Mouse (Mus musculus): ENCODE results near the gene Tmcc1.
A peak's percentile ranks its signal among the peaks of the same experiment; 100 is the strongest.

The Tmcc1 gene

DNA sequence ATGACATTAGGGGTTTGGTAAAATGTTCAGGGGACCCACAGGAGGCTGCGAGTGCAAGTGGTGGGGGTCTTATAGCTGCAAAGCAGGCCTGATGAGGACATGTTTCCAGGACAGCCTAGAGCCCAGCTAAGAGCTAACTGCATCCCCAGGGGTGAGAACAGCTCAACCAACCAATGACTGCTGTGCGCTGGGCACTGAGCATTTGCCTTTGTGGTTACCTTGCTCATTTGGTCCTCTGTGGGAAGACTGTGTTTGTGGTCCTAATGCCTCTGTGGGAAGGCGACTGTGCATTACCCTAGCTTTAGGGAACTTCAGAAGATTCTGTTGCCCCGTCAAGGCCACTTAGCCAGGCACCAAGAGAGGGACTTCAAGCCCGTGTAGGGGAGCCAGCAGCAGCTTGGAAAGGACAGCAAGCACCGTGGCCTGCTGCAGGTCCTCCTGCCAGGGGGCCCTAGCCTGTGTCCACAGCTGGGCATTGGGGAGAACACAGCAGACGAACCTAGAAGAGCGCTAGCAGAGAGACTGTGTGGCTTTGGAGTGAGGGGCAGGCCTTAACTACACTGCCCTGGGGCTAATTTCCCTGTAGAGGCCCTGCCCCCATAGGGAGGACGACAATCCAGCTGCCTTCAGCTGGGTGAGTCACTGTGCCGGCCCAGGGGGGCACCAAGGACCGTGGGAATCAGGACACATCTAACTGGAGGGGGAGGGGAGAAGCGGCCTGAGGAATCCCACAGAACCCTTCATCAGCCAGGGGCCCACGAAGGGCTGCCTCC is 202.0 kb downstream of the Tmcc1 start:
- no peak for DNase-seq

DNA sequence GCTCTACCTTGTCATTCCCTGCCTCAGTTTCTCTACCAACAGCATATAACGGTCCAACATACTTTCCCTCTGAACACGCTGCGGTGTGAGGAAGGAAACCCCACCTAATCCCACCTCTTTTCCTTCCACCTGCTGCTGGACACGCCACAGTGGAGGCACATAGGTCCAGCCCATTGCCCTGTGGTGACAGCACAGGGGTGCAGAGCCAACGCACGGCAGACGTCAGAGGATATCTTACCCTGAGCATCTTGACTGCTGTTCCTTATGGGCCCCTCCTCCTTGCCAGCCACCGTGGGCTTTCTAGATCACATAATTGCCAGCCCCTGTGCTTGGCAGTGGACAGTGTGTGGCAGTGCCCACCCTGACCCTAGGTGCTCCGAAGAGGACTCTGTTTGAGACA is 202.8 kb downstream of the Tmcc1 start:
- no peak for DNase-seq

DNA sequence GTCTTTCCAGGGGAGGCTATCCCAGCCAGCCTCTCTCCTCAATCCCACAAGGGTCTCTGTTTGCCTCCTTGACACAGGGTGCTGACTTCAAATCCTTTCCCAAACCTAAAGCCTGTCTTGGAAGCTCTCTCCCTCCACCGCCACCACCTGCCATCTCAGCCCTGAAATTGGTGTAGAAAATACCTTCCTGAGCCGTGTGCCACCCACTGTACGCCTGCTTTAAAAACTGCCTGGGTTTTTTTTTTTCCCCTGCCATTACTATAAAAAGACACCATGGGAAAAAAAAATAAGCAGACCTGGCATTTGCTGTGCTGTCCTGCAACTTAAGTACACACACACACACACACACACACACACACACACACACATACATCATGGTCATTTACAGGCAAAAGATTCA is 203.2 kb downstream of the Tmcc1 start:
- DNase-seq: no peak

DNA sequence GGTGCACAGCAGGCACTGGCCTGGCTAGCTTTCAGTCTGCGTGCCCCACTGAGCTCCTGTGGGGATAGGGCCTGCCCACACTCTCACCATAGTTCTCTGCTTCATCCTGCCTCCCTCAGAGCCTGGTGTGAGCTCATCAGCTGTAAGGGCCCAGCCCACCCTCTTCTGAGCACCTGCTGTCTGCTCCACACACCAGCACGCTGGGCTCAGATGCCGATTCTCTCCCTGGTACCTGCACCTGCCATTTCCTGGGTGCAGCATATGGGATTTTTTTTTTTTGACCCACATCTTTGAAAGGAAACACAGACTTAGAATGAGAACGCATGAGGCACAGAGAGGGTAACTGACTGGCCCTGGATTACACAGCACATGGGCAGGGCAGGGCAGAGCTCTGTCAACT is 203.7 kb downstream of the Tmcc1 start:
- peak; percentile 39 to 47 for DNase-seq

DNA sequence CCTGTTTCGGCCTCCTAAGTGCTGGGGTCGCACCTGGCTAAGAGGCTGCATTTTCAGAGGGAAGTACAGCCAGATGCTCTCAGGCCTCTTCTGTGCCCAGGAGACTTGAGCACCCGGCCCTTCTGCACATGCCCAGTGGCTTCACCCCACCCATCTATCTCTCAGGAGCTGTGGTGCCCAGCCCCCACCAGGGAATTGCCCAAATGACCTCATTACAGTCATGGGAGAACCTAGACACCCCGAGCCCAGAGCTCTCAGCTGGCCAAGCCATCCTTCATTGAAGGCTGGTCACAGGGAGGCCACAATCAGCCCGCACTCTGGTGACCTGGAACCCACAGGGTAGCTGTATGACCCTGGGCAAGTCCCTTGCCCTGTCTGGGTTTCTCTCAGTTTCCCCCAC is 204.3 kb downstream of the Tmcc1 start:
- peak; percentile 45 to 58 for DNase-seq

DNA sequence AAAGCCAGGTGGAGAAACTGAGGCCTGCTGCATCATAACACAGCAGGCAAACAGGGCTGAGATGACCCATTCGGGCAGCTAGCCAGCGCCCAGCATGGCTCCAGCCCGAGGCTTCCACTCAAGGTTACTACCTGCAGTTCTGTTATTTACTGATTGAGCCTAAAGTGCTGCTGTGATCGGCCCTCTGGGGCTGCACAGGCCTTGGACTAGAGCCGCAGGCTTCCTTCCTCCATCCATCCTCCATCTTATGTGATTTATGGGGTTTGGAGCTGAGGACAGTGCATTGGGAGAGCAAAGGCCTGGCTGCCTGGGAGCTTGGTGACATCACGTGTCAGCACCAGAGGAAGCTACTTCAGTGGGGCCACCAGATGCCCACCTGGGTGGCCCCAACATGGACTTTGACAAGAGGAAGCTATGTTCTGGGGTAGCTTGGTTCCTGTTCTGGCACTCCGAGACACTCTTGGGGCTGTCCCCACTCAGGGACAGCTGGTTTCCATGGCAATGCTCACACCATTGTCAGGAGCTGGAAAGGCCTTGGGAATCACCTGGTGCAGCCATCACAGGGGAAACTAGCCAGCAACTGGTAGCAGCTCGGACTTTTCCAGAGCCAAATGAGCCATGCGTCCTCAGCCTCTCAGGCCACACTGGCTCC is 206.1 kb downstream of the Tmcc1 start:
- peak; percentile 40 for DNase-seq

DNA sequence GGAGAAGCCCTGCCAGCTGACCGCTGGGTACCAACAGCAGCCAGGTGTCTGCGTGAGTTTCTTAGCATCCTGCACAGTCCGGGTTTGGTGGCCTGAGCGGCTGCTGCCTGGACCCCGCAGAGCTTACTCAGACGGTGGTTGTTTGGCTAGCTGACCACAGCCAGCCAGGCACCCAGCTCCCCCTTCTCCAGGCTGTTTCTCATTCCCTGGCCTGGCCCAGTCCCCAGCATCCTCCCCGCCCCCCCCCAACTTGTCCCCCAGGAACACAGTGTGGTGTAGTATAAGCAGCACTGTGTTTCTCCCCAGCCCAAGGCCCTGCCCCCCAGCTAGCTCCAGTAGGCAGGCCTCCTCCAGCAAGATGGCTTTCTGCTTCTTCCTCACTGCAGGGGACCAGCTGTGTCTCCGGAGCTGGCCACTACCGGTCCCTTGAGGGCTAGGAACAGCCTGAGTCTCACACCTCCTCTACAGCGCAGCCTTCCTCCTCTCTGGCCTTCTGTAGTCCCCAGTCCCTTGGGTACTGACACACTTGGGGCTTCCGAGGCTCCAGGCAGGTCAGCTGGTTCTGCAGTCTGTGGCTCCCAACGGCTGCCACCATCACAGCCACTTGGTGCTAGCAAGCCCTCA is 206.7 kb downstream of the Tmcc1 start:
- DNase-seq: peak in 1 of 2 experiments; percentile 11

DNA sequence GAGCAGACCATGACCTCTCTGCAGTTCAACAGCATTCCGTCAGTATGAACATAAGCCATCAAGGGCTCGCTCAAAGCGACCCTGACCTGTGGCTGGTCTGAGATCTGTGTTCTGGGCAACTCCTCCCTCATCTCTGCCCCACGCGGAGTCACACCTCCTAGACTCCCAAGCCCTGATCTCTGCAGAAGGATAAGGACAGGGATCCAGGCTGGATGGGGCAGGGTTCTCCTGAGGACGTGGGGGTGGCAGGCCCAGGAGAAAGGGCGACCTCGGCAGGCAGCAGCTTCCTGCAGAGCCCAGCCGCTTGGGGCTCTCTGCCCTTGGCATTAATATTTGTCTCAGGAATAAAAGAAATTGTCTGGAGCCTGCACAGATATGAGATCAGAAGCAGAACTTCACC is 207.7 kb downstream of the Tmcc1 start:
- DNase-seq: no peak

DNA sequence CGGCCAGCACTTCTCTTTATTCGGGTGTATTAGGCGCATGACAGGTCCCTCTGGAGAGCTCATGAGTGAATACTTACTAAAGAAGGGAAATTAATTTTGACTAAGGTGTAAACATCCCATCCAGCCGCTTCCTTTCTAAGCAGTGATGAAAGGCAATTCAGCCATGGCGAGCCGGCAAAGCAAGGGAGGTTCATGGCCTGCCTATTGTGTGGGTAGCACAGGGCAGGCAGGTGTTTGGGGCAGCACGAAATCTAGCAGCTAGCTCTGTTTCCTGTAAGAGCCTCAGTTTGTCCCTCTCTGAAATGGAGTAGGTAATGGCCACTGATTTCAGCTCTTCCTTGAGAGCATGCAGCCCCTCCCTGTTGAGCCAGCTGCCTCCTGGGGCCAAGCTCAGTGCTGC is 208.7 kb downstream of the Tmcc1 start:
- no peak for DNase-seq

DNA sequence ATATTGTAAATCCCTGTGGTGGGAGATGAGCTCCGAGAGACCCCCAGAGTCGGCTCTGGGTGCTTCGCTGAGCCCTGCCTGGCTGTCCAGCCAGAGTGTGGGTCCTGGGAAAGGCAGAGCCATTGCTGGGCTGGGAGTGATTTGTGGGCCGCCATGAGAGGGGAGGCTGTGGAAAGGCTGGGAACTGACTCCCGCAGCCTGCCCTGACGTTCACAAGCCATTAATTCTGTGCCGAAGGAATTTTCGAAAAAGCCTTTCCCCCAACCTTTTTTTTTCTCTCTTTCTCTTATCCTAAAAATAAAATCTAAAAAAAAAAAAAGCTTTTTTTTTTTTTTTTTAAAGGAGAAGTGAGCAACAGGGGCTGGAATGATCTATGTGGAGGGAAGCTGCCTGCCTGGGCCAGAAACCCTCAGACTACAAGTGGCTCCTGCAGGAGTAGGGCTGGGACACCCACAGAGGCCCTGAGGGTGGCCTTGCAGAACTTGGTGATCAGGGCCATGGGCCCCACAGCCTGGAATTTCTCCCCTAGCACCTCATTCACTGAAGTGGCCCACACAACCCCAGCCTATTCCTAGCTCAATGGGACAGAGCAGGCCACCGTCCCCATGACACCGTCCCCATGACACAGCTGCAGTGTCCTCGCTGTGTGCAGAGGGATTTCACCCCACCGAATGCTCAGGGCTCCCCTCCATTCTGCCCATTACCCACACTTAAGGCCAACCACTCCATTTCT is 209.8 kb downstream of the Tmcc1 start:
- DNase-seq: no peak

DNA sequence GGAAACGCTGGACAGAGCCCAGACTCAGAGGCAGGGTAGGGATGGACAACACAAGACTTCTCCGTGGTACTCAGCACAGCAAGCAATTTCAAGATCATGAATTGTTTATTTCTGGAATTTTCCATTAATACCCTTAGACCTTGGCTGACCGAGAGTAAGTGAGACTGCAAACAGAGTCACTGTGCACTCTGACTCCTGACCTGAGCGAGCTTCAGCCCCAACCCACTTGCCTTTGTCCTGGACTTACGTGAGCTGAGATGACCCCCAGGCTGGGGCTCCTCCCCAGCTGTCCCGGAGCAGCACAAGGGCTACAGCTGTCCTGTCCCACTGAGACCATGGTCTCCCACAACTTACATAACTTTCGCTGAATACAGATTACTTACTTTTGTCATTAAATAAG is 210.4 kb downstream of the Tmcc1 start:
- DNase-seq: no peak

DNA sequence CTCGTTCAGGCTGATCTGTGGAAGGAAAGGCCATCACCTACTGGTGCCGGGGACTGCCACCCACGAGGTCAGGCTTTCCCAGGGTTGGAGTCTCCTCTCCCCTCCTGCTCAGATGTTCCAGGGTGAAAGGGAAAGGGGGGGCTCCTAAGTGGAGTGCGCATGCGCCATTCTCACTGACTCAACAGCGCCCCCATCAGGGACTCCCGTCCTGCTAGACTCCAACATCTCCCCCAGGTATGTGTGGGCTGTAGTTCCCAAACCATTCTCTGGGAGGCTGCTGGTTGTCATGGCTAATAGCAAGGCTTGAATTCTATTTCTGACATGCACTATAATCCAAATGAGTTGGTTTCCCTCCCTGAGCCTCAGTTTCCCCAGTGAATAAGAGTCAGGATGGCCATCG is 214.7 kb downstream of the Tmcc1 start:
- peak in 1 of 2 experiments; percentile 23 for DNase-seq

DNA sequence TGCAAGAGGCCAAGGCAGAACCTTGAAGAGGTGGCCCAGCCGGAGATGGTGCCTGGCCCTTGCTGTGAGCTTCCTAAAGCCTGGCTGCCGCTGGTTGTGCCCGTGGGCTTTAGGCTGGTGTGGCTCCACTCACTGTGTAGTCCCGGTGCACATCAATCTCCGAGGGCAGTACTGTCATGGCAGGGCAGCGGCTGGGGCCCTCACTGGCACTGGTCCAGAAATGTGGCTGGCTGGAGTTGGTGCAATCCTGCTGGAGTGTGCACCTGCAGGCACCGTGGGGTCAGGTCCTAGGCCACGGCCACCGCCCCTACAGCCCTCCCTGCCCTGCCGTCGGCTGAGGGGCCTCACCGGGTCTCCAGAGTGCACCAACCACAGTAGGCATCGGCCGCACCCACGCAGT is 215.5 kb downstream of the Tmcc1 start:
- no peak for DNase-seq

DNA sequence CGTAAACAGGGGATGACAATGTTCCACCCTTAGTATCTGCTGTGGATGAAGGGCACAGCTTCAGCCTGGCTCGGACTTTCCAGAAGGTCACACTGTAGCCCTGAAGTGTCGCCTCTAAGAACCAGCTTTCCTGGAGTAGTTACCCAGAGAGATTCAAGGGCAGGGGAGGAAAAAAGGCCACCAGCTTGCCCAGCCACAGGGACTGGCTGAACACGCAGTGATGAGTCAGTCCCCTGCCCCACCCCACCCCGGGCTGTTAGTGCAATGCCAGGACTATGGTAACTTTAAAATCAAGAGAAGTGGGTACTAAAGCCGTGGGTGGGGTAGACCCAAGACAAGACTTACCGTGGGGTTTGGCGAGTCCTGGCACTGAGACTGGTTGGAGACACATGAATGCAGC is 217.7 kb downstream of the Tmcc1 start:
- DNase-seq: no peak

DNA sequence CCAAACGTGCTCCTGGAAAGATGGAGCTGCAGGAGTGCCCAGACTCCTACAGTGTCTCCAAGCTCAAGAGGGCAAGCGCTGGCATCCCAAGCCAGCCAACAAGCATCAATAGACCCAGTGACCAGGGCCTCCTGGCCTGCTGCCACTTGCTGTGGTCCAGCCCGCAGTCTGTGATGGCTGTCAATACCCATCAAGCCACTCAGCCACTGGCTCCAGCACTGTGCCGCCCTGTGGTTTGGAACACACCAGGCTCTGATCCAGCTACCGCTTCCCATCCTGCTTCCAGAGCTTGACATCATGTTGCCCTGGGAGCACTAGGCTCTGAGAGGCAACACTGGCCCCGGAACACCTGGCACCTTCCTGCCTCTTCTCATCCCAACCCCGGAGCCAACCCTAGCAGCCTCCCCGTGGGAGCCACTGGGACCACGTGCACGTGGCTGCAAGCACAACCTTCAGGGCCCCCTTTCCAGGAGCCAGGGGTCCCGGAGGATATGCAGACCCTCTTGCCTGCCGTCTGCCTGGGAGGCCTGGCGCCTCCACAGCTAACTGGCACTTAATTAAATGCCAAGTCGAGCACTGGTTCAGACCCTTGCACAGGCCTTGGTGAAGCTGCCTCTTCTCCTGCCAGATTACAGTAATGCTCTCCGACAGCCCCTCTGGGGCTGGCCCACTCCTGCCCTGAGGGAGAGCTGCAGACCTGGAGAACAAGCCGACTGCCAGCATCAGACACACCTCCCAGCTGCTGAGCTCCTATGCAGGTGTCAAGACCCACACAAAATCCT is 219.2 kb downstream of the Tmcc1 start:
- DNase-seq: no peak

DNA sequence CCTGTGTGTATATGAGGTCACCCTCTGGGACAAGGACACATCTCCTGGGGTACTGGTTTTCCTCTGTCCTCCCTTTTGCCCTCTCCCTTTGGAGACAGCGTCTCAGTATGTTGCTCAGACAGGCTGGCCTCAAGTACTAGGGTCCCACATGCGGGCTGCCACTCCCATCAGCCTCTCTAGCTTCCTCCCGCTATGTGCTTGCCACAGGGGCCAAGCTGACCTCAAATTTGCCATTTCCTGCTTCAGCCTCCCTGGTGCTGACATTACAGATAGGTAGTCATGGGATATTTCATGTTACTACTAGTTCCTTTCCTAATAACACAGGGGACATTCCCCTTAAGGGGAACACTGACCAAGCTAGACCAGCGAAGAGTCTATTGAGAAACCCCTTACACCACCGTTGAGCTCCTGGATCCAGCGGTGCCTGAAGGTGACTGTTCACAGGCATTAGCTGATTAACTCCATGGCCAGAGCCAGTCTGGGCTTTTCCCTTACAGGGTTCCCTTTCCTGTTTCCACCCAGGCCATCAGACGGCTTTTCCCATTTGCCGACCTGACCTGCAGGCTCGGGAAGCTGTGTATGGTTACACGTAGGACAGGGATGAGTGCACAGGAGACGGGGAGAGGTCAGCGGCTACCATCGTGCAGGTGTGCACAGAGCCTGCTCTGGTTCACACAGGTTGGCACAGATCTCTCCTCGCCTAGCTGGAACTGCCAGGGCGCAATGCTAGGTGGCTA is 220.0 kb downstream of the Tmcc1 start:
- no peak for DNase-seq

DNA sequence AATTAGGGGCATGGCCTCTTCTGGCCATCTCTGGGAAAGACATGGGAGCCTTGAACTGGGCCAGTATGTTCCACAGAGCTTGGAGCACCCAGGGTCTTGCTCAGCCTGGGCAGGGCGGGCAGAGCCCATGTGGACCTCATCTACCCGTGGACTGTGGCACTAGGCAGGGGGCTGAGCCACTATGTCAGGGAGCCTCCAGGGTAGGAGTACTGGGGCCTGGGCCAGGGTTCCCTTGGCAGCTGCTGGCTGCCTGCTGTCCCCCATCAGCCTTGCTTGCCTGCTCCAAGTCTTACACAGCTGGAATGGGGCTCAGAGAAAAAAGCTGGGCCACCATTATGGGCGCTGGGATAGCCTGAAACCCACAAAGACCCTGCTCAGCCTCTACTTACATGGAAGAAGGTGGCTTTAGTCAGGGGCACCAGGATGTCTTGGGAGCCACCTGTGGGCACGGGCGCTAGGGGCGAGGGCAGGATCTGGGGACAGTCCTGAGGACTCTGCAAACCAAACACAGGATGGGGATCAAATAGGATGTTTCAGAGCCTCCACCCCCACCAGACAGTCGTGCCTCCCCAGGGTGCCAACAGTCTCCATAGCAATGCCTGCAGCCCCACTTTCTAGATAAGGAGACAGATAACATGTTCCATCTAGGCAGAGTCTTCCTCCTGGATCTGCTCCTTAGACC is 221.1 kb downstream of the Tmcc1 start:
- DNase-seq: no peak

DNA sequence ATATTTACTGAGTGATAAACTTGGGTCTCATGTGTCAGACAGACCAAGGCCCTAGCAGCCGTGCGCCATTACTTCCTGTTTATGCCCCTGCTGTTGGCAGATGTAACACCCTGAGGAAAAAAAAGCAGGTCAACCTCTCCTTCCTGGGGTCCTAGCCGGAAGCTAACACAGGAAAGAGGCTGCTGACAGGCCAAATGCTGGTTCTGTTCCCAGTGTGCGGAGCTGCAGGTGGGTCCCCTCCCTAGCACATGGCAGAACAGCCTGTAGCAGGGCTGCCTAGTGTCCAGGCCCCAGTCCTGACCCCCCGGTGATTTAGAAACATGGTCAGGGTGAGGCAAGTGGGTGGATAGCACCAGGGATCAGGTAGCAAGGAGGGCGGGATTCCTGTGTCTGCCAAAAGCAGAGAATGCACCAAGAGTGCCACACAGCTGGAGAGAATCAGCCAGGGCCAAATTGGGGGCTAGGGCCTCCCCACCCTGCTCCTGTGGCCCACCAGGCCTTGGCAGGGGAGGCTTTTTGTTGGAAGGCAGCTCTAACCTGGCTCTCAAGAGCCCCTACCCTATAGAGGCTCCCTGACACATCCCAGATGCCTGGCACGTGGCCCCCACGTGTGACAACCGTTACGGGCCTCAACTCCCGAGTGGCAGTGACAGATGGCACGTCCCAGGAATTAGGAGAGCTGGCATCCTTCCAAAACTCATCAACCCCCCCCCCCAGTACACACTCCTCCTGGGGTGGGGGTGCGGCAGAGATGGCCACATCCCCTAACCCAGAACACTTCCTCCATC is 221.8 kb downstream of the Tmcc1 start:
- no peak for DNase-seq

DNA sequence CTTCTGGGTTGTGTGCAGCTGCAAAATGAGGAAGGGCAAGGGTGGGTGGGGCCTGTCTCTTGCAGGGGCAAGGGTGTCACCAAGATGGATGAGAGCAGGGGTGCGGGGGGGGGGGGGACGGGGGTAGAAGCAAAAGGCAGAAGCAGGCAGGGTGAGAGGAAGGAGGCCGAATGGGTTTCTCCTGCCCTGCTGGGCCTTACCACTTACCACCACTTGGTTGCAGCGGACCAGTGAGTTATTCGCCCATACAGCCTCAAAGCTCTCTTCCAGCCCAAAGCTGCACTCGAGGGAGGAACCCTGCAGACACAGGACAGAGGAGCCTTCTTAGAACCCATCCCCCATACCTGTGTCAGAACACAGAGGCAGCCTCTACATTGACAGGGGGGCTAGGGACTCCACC is 223.3 kb downstream of the Tmcc1 start:
- peak; percentile 45 to 47 for DNase-seq

DNA sequence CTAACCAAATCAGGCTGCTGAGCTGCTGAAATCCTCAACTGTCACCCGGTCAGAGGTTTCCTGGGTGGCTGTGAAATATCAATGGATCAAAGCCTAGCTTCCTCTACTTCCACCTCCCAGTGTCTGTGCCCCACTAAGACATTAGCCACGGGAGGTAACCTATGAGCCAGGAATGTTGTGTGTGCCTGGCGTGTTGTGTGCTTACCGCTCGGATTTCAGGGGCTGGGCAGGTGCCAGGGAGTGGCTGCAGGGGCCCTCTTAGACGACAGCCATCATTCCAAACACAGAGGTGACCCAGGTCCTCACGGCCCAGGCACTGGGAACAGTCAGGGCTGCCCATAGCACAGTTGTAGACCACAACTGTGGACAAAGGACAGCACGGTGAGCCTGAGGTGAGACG is 224.2 kb downstream of the Tmcc1 start:
- no peak for DNase-seq

DNA sequence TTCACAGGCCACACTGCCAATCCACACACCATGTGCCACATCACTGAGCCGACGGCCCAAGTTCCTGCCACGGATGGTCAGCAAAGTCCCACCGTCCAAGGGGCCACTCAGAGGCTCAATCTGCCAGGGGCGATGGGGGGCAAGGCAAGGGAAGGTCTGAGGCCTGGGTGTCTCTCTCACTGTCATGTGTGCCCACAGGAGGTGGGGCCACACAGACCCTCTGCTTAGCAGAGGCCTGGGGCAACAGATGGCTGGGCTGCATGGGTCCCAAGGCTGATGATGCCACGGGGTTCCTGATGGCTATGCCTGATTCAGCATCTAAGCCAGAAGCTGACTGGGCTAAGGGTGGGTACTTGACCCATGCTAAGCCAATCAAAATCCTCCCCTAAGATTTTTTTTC is 224.6 kb downstream of the Tmcc1 start:
- no peak for DNase-seq

Measured in B cell, adult 2 months (primary cell).